Mouse (Mus musculus) G1E (cell line): ENCODE data around the gene Rprd2.

Experiments
- CTCF ChIP-seq: IDR thresholded peaks from 2 replicates; pipeline ENCODE4 v1.5.1; 2012; ENCODE audit warnings: low read depth, low read length, inconsistent platforms, mixed read lengths
- GATA1 ChIP-seq: IDR thresholded peaks from 2 replicates; pipeline ENCODE4 v1.6.1; 2012; ENCODE audit warnings: borderline replicate concordance, low read length, inconsistent platforms, mixed read lengths
- GATA2 ChIP-seq: IDR thresholded peaks from 2 replicates; pipeline ENCODE4 v1.6.1; 2012; ENCODE audit warnings: low read depth, low read length, inconsistent platforms, borderline replicate concordance
- POLR2AphosphoS5 ChIP-seq: IDR thresholded peaks from 2 replicates; pipeline ENCODE4 v1.6.1; 2012; ENCODE audit warnings: low read depth, low read length, inconsistent platforms; ENCODE audit not compliant: insufficient replicate concordance
- TAL1 ChIP-seq: conservative IDR thresholded peaks from 2 replicates; pipeline ENCODE4 v1.6.1; 2012; ENCODE audit warnings: low read depth, low read length, inconsistent platforms, mixed read lengths

GRCm38 (mm10) chr3:95851317-95851716 is 32.7 kb upstream of the Rprd2 start:
- TF ChIP-seq CTCF (no peak), TAL1 (peak; percentile 36; the same call in 1 of the 2 replicates), GATA1 (no peak), POLR2AphosphoS5 (no peak), GATA2 (no peak)
